Mouse (Mus musculus): ENCODE results near the gene Gm12169.
"Not testable (repeated sequence)": the region's sequence is repeated elsewhere in the genome, so short reads cannot be mapped to it uniquely, and the experiment has no call there.

The Gm12169 gene

GRCm38 (mm10) chr11:46523912-46524311 lies at the start of gene Gm12169:
Gene Gm12169, plus strand, starts transcription at chr11:46524212.
- no peak for DNase-seq (ENCODE audit: low spot score in 2 of 2)

GRCm38 (mm10) chr11:46474220-46474619 lies 49.8 kb upstream of the Gm12169 start:
- no peak for DNase-seq (ENCODE audit: low spot score in 2 of 2)

- DNase-seq (ENCODE audit: low spot score in 2 of 2): no peak
Measured at GRCm38 (mm10) chr11:46479311-46479710, 44.7 kb upstream of the Gm12169 start.

- DNase-seq (ENCODE audit: low spot score in 2 of 2): no peak
Measured at GRCm38 (mm10) chr11:46480517-46480916, 43.5 kb upstream of the Gm12169 start.

- DNase-seq (ENCODE audit: low spot score in 2 of 2): no peak
Measured at GRCm38 (mm10) chr11:46488231-46488630, 35.8 kb upstream of the Gm12169 start.

GRCm38 (mm10) chr11:46488650-46489049 lies 35.4 kb upstream of the Gm12169 start:
- DNase-seq (ENCODE audit: low spot score in 2 of 2): no peak

- no peak for DNase-seq (ENCODE audit: low spot score in 2 of 2)
Measured at GRCm38 (mm10) chr11:46507146-46507545, 16.9 kb upstream of the Gm12169 start.

GRCm38 (mm10) chr11:46509900-46510299 lies 14.1 kb upstream of the Gm12169 start:
- DNase-seq (ENCODE audit: low spot score in 2 of 2): no peak

- DNase-seq (ENCODE audit: low spot score in 2 of 2): not testable (repeated sequence)
Measured at GRCm38 (mm10) chr11:46521341-46521740, 2.7 kb upstream of the Gm12169 start.

- no peak for DNase-seq (ENCODE audit: low spot score in 2 of 2)
Measured at GRCm38 (mm10) chr11:46522719-46523118, 1.3 kb upstream of the Gm12169 start.

GRCm38 (mm10) chr11:46530149-46530548 lies 6.1 kb downstream of the Gm12169 start:
- no peak for DNase-seq (ENCODE audit: low spot score in 2 of 2)

- no peak for DNase-seq (ENCODE audit: low spot score in 2 of 2)
Measured at GRCm38 (mm10) chr11:46536978-46537377, 13.0 kb downstream of the Gm12169 start.

- DNase-seq (ENCODE audit: low spot score in 2 of 2): no peak
Measured at GRCm38 (mm10) chr11:46543530-46543929, 19.5 kb downstream of the Gm12169 start.

- no peak for DNase-seq (ENCODE audit: low spot score in 2 of 2)
Measured at GRCm38 (mm10) chr11:46549721-46550120, 25.7 kb downstream of the Gm12169 start.

GRCm38 (mm10) chr11:46552741-46553140 lies 28.7 kb downstream of the Gm12169 start:
- no peak for DNase-seq (ENCODE audit: low spot score in 2 of 2)

- no peak for DNase-seq (ENCODE audit: low spot score in 2 of 2)
Measured at GRCm38 (mm10) chr11:46561096-46561495, 37.1 kb downstream of the Gm12169 start.

GRCm38 (mm10) chr11:46564671-46565070 lies 40.7 kb downstream of the Gm12169 start:
- DNase-seq (ENCODE audit: low spot score in 2 of 2): no peak

GRCm38 (mm10) chr11:46565967-46566366 lies 42.0 kb downstream of the Gm12169 start:
- DNase-seq (ENCODE audit: low spot score in 2 of 2): no peak

GRCm38 (mm10) chr11:46569107-46569506 lies 45.1 kb downstream of the Gm12169 start:
- DNase-seq (ENCODE audit: low spot score in 2 of 2): no peak

- DNase-seq (ENCODE audit: low spot score in 2 of 2): no peak
Measured at GRCm38 (mm10) chr11:46571327-46571726, 47.3 kb downstream of the Gm12169 start, which contains the start of gene BC053393. Gene BC053393, plus strand, starts transcription at chr11:46571536.

- no peak for DNase-seq (ENCODE audit: low spot score in 2 of 2)
Measured at GRCm38 (mm10) chr11:46578771-46579281, 54.8 kb downstream of the Gm12169 start.

GRCm38 (mm10) chr11:46580428-46580827 lies 56.4 kb downstream of the Gm12169 start:
- no peak for DNase-seq (ENCODE audit: low spot score in 2 of 2)

GRCm38 (mm10) chr11:46582741-46583140 lies 58.7 kb downstream of the Gm12169 start:
- no peak for DNase-seq (ENCODE audit: low spot score in 2 of 2)

Data from frontal cortex, postnatal 25 days (tissue).